Mouse (Mus musculus) heart, embryonic 11.5 days (tissue): ENCODE results near the gene Themis. TPM values are rescaled to one million over a fixed set of nuclear protein-coding genes. Genes with fewer than 3 reads are reported as not detected.

Experiments
- ATAC-seq: fragments of 200-750 bp; cut with Nextera tagmentation; replicated peaks from 2 replicates; pipeline ENCODE4 v1.8.0; 2017; ENCODE audit warnings: moderate library complexity; ENCODE audit not compliant: insufficient number of reproducible peaks, low FRiP score, low TSS enrichment
- H3K27ac ChIP-seq: fragments of 300-500 bp; sonication (generic); 2 replicates; pipeline ENCODE4 v1.5.1; 2014; ENCODE audit warnings: mild to moderate bottlenecking, low read depth, low read length
- H3K27me3 ChIP-seq: fragments of 300-500 bp; sonication (generic); 2 replicates; pipeline ENCODE4 v1.6.1; 2014; ENCODE audit warnings: mild to moderate bottlenecking, low read length, mixed read lengths; ENCODE audit not compliant: control insufficient read depth, insufficient read depth
- H3K36me3 ChIP-seq: fragments of 300-500 bp; sonication (generic); 2 replicates; pipeline ENCODE4 v1.6.1; 2014; ENCODE audit warnings: mild to moderate bottlenecking, low read length, moderate library complexity, mixed read lengths; ENCODE audit not compliant: control insufficient read depth, insufficient read depth
- H3K4me1 ChIP-seq: fragments of 300-500 bp; sonication (generic); 2 replicates; pipeline ENCODE4 v1.6.1; 2014; ENCODE audit warnings: low read length; ENCODE audit not compliant: control insufficient read depth, insufficient read depth
- H3K4me2 ChIP-seq: fragments of 300-500 bp; sonication (generic); 2 replicates; pipeline ENCODE4 v1.6.1; 2014; ENCODE audit warnings: mild to moderate bottlenecking, moderate library complexity
- H3K4me3 ChIP-seq: fragments of 300-500 bp; sonication (generic); 2 replicates; pipeline ENCODE4 v1.5.1; 2014; ENCODE audit warnings: low read depth, low read length
- H3K9ac ChIP-seq: fragments of 300-500 bp; sonication (generic); 2 replicates; pipeline ENCODE4 v1.6.1; 2014; ENCODE audit warnings: mild to moderate bottlenecking, low read depth, low read length, moderate library complexity
- H3K9me3 ChIP-seq: fragments of 300-500 bp; sonication (generic); replicated peaks from 2 replicates; pipeline ENCODE4 v1.6.1; 2016; ENCODE audit warnings: low read length; ENCODE audit not compliant: control insufficient read depth
- WGBS: fragments of 180-500 bp; shearing (Covaris S2); extraction: QIAGEN DNeasy Blood & Tissue Kit; methylation state at CpG from one replicate; pipeline ENCODE4 v1.1.7; 2014; ENCODE audit not compliant: insufficient replicate concordance; 5-methylcytosine and 5-hydroxymethylcytosine counted together
- polyA plus RNA-seq: library from polyadenylated mRNA; unstranded; fragments of >200 nt; fragmentation: Nextera tagmentation; extraction: Ambion mirVana; gene quantifications from 2 replicates; pipeline ENCODE4 v1.2.1, GENCODE M21; 2014

The Themis gene
- not detected in 2 replicates for polyA plus RNA-seq

DNA sequence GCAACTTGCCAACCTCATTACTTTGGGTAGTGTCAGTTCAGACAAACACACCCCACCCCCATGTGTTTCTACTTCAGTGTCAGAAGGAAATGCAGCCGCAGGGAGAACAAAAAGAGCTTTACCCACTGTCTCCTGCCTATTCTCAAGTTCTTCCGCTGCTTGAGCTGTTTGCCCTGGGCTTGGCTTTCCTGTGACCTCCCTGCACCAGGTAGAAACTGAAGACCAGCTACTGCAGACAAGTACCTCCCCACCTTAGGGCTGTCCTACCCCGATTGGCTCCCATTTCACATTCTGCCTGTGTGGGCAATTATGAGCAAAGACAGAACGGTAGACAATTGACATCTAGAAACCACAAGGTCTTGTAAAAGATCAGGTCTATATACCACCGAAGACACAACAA is at the start of gene Themis:
Themis (plus strand) TSS at position 100 of the 400 bp plus-strand sequence.
- Histone ChIP-seq H3K4me3 (no peak within 1 kb of the TSS), H3K36me3 (no peaks in the 10 kb centered on the region), H3K4me1 (no peaks in the 10 kb centered on the region), H3K4me2 (no peak within 1 kb of the TSS), H3K9me3 (no peaks in the 10 kb centered on the region), H3K27ac (no peak within 1 kb of the TSS), H3K27me3 (no peaks in the 10 kb centered on the region), H3K9ac (no peak within 1 kb of the TSS)
- ATAC-seq: no peak
- 62% methylated on average over 5 of the region's 5 CpGs for WGBS

DNA sequence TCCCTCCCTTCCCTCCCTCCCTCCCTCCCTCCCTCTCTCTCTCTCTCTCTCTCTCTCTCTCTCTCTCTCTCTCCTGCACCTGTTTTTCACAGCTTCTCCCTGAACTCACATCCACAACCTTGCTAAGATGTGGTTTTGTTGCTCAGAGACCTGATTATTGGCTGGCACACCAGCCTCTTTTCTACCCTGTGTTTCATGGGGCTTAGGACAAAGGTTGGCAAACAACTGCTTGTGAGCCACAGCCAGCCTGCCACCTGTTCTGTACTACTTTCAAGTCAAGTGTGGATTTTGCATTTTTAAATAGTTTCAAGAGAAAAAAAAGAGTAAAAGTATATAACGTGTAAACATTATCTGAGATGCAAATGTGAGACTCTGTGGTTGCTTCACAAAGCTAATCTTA is 48.7 kb upstream of the Themis start:
- no peak overlapping the region for H3K9ac ChIP-seq
- H3K27ac ChIP-seq: no peak overlapping the region
- H3K4me3 ChIP-seq: no peak overlapping the region
- H3K4me2 ChIP-seq: no peak overlapping the region
- no peaks in the 10 kb centered on the region for H3K27me3 ChIP-seq
- 84% methylated on average over 1 of the region's 1 CpGs for WGBS
- ATAC-seq: no peak
- H3K36me3 ChIP-seq: no peaks in the 10 kb centered on the region
- no peaks in the 10 kb centered on the region for H3K9me3 ChIP-seq
- no peaks in the 10 kb centered on the region for H3K4me1 ChIP-seq

DNA sequence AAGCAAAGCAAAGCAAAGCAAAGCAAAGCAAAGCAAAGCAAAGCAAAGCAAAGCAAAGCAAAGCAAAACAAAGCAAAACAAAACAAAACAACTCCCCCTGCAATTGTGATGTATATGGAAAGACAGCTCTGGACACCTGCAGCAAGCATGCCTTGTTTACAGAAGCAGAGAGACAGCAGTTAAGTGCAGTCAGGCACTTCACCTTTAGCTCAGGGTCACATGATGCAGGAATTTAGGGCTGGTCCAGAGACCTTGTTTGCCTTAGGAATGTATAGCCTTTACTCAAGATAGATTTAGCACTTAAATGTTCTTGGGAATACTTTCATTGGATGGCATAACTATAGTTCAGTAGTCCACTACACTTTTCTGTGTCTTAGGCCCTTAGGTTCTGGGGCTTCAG is 32.1 kb upstream of the Themis start:
- Histone ChIP-seq H3K36me3 (no peaks in the 10 kb centered on the region), H3K4me1 (no peaks in the 10 kb centered on the region), H3K4me2 (no peak overlapping the region), H3K4me3 (no peak overlapping the region), H3K27ac (no peak overlapping the region), H3K9me3 (no peaks in the 10 kb centered on the region), H3K27me3 (no peaks in the 10 kb centered on the region), H3K9ac (no peak overlapping the region)
- ATAC-seq: no peak

DNA sequence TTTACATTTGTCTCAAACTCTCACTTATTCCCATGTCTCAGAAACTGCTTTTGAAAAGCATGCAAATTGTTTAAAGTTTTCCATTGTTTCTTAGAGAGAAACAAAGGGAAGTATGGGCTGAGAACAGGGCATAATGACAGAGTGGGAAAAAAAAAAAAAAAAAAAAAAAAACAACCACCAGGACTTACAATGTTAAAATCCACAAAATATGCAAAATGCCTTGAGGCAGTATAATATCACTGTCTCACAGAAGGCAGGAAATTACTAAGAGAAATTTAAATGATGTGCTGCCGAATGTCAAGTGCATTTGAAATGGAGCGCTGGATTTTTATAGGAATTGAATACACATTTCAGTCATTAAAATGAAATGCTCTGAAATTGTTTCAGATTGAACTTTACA is 26.3 kb upstream of the Themis start:
- ATAC-seq: no peak
- Histone ChIP-seq H3K4me1 (no peaks in the 10 kb centered on the region), H3K4me3 (no peak overlapping the region), H3K9me3 (no peaks in the 10 kb centered on the region), H3K9ac (no peak overlapping the region), H3K27me3 (no peaks in the 10 kb centered on the region), H3K27ac (no peak overlapping the region), H3K4me2 (no peak overlapping the region), H3K36me3 (no peaks in the 10 kb centered on the region)
- 83% methylated on average over 2 of the region's 2 CpGs for WGBS

DNA sequence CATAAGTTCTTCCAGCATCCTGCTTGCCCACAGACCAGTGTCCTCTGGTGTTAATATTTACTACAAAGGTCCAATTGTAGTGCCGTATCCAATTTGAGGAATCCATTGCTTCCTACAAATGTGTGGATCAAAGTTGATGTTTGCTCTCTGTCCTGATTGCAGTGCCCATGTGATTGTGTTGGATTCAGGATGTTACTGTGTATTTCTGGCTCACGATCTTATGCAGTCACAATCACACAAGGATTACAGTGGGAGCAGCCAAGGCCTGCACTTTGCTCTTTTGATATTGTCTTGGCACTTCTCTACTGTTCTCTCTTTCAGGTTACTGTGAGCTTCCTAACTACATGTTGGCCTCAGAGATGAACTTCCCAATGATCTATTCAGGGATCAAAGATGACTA is 20.3 kb upstream of the Themis start:
- no peak for ATAC-seq
- Histone ChIP-seq H3K36me3 (no peaks in the 10 kb centered on the region), H3K9me3 (no peaks in the 10 kb centered on the region), H3K27ac (no peak overlapping the region), H3K4me1 (no peaks in the 10 kb centered on the region), H3K4me3 (no peak overlapping the region), H3K9ac (no peak overlapping the region), H3K27me3 (no peaks in the 10 kb centered on the region), H3K4me2 (no peak overlapping the region)
- 84% methylated on average over 2 of the region's 2 CpGs for WGBS

DNA sequence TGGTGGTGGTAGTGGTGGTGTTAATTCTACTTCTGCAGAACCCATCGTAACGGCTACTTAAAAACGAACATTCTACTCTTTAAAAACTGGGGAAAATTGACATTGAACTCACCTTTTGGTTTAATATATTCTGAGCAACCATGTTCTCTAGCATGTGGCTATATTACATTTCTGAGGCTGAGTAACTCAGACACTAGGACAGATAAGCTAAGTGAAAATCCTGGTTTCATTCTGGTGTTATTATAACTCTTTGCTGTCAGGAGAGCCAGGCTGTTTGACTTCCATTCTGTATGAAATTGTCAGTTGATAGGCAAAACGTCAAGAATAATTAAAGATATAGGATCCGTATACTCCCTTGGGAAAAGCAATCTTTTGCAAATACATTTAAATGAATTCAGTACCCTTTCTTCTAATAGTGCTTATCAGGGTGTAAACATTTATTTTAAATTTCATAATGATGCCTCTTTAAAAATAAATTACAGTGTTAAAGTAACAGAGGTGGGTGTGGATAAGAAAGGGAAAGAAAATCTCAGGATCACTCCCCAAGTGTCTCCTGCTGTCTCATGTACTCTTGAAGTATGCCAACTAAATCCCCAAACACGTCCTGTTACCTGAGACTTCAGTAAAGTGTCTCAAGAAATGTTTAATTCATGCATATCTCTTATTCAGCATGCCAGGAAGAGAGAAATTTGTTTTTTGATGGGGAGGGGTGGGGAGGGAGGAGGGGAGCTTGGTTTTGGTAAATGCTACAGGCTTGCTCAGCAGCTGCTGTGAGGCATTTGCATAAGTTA is 18.9 kb upstream of the Themis start:
- H3K9me3 ChIP-seq: no peaks in the 10 kb centered on the region
- H3K4me3 ChIP-seq: no peak overlapping the region
- no peak overlapping the region for H3K27ac ChIP-seq
- WGBS: 71% methylated on average over 6 of the region's 6 CpGs
- no peaks in the 10 kb centered on the region for H3K4me1 ChIP-seq
- no peaks in the 10 kb centered on the region for H3K27me3 ChIP-seq
- no peak overlapping the region for H3K9ac ChIP-seq
- no peak for ATAC-seq
- no peaks in the 10 kb centered on the region for H3K36me3 ChIP-seq
- no peak overlapping the region for H3K4me2 ChIP-seq

DNA sequence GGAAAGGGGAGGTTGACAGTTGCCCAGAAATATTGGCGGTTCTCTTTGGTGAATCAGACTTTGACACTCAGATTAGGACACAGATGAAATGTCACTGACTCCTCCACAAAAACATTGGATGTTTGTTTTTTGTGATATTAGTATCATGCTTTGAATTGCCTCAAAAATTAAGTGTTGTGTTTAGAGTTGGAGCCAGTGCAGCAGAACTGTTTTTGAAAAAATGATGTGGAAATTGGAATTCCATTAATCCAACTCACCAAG is 18.3 kb upstream of the Themis start:
- Histone ChIP-seq H3K9me3 (no peaks in the 10 kb centered on the region), H3K27me3 (no peaks in the 10 kb centered on the region), H3K9ac (no peak overlapping the region), H3K27ac (no peak overlapping the region), H3K36me3 (no peaks in the 10 kb centered on the region), H3K4me1 (no peaks in the 10 kb centered on the region), H3K4me3 (no peak overlapping the region), H3K4me2 (no peak overlapping the region)
- WGBS: 23% methylated on average over 1 of the region's 1 CpGs
- ATAC-seq: no peak

DNA sequence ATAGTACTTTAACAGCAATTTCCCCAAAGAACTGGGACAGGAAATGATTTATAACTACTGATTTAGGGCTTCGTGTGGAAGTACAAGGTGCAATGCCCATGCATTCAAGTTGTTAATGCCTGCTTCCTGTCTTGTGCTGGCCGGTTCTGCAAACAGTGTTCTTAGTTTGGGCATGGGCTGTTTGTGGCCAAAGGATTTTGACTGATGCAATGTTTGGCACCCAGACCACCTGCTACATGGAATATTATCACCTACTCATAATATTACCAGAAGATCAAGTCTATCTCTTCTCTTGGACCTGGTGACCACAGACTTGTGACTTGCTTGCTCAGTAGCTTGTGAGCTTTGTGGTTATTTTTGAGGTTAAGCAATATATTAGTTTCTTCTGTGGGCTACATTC is 16.2 kb upstream of the Themis start:
- Histone ChIP-seq H3K9me3 (no peaks in the 10 kb centered on the region), H3K27ac (no peak overlapping the region), H3K36me3 (no peaks in the 10 kb centered on the region), H3K4me1 (no peaks in the 10 kb centered on the region), H3K27me3 (no peaks in the 10 kb centered on the region), H3K9ac (no peak overlapping the region), H3K4me3 (no peak overlapping the region), H3K4me2 (no peak overlapping the region)
- 76% methylated on average over 2 of the region's 2 CpGs for WGBS
- no peak for ATAC-seq

DNA sequence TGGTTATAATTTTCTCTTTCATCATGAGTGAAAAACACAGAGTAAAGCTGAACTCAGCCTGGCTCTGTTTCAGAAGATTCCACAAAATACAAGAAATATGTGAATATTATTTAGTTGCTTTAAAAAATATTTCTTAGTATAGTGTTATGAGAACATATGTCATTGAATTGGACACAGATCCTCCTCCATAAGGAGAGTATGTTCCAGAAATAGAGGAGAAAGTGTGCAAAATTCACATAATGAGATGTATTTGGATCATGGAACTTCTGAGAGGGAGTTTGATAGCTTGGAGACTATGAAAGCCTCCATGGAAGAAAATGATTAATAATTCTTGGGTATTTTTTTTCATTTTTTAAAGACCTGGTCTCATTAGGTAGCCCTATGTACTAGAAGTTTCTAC is 13.4 kb upstream of the Themis start:
- Histone ChIP-seq H3K9ac (no peak overlapping the region), H3K36me3 (no peaks in the 10 kb centered on the region), H3K9me3 (no peaks in the 10 kb centered on the region), H3K4me2 (no peak overlapping the region), H3K4me3 (no peak overlapping the region), H3K4me1 (no peaks in the 10 kb centered on the region), H3K27ac (no peak overlapping the region), H3K27me3 (no peaks in the 10 kb centered on the region)
- no peak for ATAC-seq
